Comparison of ENCODE assay signal across 9 mouse cellular contexts in genomic region chr2:153611241-153611630, GRCm38 (mm10). TPM values are rescaled to one million over a fixed set of nuclear protein-coding genes. Genes with fewer than 3 reads are reported as not detected.
A peak's percentile ranks its signal among the peaks of the same experiment; 100 is the strongest.
DNase-seq lines count a peak whose midpoint lies in the region; ATAC-seq lines count a peak whose summit lies in the region.
"Had no signal": no experiment of that assay in that cellular context is flagged by ENCODE, and none has a peak within 500 bp of the region (broad histone marks: within the 10 kb centered on the region; RNA-seq: fewer than 3 reads in every experiment).

No protein-coding gene starts in this region.

- no peaks in the 10 kb centered on the region for H3K36me3 ChIP-seq in lung, embryonic 15.5 days
- peaks cover 4% of the 10 kb centered on the region; the same call in 1 of the 2 replicates for H3K36me3 ChIP-seq in forebrain, embryonic 14.5 days (ENCODE audit: control insufficient read depth, insufficient read depth, low read length)
- 0 out of 2 replicates have a peak, but pooled peaks cover 8% of the 10 kb centered on the region for H3K36me3 ChIP-seq in limb, embryonic 15.5 days
- no peaks in the 10 kb centered on the region for H3K36me3 ChIP-seq in stomach, embryonic 14.5 days (ENCODE audit: control insufficient read depth, insufficient read depth, low read length)

- DNase-seq in lung, postnatal 14 days = no peak
- no peak for DNase-seq in forebrain, embryonic 14.5 days (ENCODE audit: low spot score)
- DNase-seq in urinary bladder, postnatal 14 days (ENCODE audit: low spot score) = no peak
- no peak for DNase-seq in kidney, postnatal 36 days
- DNase-seq in urinary bladder, postnatal 4 days (ENCODE audit: low spot score in 2 of 2) = no peak
- DNase-seq: spleen, adult 18-20 months had no signal

- H3K4me2 ChIP-seq in lung, embryonic 15.5 days = no peak overlapping the region
- H3K4me2 ChIP-seq in forebrain, embryonic 14.5 days (ENCODE audit: low read length) = no peak overlapping the region
- no peak overlapping the region for H3K4me2 ChIP-seq in limb, embryonic 15.5 days
- H3K4me2 ChIP-seq in stomach, embryonic 14.5 days (replicated peaks; ENCODE audit: low read depth, low read length) = no peak overlapping the region

- 52% methylated on average over 7 of the region's 7 CpGs for WGBS in lung, embryonic 15.5 days
- 72% methylated on average over 7 of the region's 7 CpGs for WGBS in forebrain, embryonic 14.5 days
- 70% methylated on average over 7 of the region's 7 CpGs for WGBS in limb, embryonic 15.5 days
- WGBS in stomach, embryonic 14.5 days = 67% methylated on average over 7 of the region's 7 CpGs

- no peak for ATAC-seq in lung, embryonic 15.5 days (ENCODE audit: borderline replicate concordance, extremely low read depth, low FRiP score, low TSS enrichment)
- no peak for ATAC-seq in forebrain, embryonic 14.5 days
- no peak for ATAC-seq in limb, embryonic 15.5 days (ENCODE audit: insufficient number of reproducible peaks, low FRiP score, low TSS enrichment, low read depth)
- no peak for ATAC-seq in stomach, embryonic 14.5 days (ENCODE audit: insufficient number of reproducible peaks, insufficient read depth, low FRiP score, low read depth)

- no peaks in the 10 kb centered on the region for H3K27me3 ChIP-seq in lung, embryonic 15.5 days
- H3K27me3 ChIP-seq in forebrain, embryonic 14.5 days (replicated peaks; ENCODE audit: control insufficient read depth, insufficient read depth, low read length) = no peaks in the 10 kb centered on the region
- no peaks in the 10 kb centered on the region for H3K27me3 ChIP-seq in limb, embryonic 15.5 days
- no peaks in the 10 kb centered on the region for H3K27me3 ChIP-seq in stomach, embryonic 14.5 days (ENCODE audit: control insufficient read depth, insufficient read depth, low read length)

- peaks cover 47% of the 10 kb centered on the region for H3K4me1 ChIP-seq in lung, embryonic 15.5 days
- peaks cover 16% of the 10 kb centered on the region for H3K4me1 ChIP-seq in forebrain, embryonic 14.5 days (ENCODE audit: control insufficient read depth, insufficient read depth, low read length)
- peaks cover 44% of the 10 kb centered on the region for H3K4me1 ChIP-seq in limb, embryonic 15.5 days
- peaks cover 9% of the 10 kb centered on the region; the same call in 1 of the 2 replicates for H3K4me1 ChIP-seq in stomach, embryonic 14.5 days (ENCODE audit: control insufficient read depth, insufficient read depth, low read length)

- peak overlapping the region; percentile 5; the same call in 1 of the 2 replicates for H3K9ac ChIP-seq in lung, embryonic 15.5 days
- H3K9ac ChIP-seq in forebrain, embryonic 14.5 days (ENCODE audit: low read length) = peak overlapping the region; percentile 54
- H3K9ac ChIP-seq in limb, embryonic 15.5 days = no peak overlapping the region
- H3K9ac ChIP-seq in stomach, embryonic 14.5 days (replicated peaks; ENCODE audit: low read depth, low read length) = no peak overlapping the region

- H3K27ac ChIP-seq in lung, embryonic 15.5 days = peak overlapping the region; percentile 86
- H3K27ac ChIP-seq in forebrain, embryonic 14.5 days (ENCODE audit: low read depth, low read length) = peak overlapping the region; percentile 87
- H3K27ac ChIP-seq in limb, embryonic 15.5 days = peak overlapping the region; percentile 76
- peak overlapping the region; percentile 79 for H3K27ac ChIP-seq in stomach, embryonic 14.5 days (ENCODE audit: low read length)

- no peaks in the 10 kb centered on the region for H3K9me3 ChIP-seq in lung, embryonic 15.5 days
- H3K9me3 ChIP-seq in forebrain, embryonic 14.5 days (replicated peaks; ENCODE audit: control insufficient read depth, low read length) = no peaks in the 10 kb centered on the region
- no peaks in the 10 kb centered on the region for H3K9me3 ChIP-seq in limb, embryonic 15.5 days
- no peaks in the 10 kb centered on the region for H3K9me3 ChIP-seq in stomach, embryonic 14.5 days (ENCODE audit: control insufficient read depth, low read depth, low read length)

- H3K4me3 ChIP-seq in lung, embryonic 15.5 days = no peak overlapping the region
- no peak overlapping the region for H3K4me3 ChIP-seq in forebrain, embryonic 14.5 days (ENCODE audit: low read depth, low read length)
- H3K4me3 ChIP-seq in limb, embryonic 15.5 days = no peak overlapping the region
- H3K4me3 ChIP-seq in stomach, embryonic 14.5 days (ENCODE audit: low read depth, low read length) = no peak overlapping the region

RNA-seq across cellular contexts. Expression of gene Commd7, which starts 21.3 kb away (rescaled TPM):
- 83.5 and 84.8 TPM in 2 replicates for polyA plus RNA-seq in lung, embryonic 15.5 days (2015; fragmentation: Nextera tagmentation; extraction: Ambion mirVana)
- polyA plus RNA-seq in forebrain, embryonic 14.5 days (2014; fragmentation: Nextera tagmentation; extraction: Ambion mirVana) = 86.9 and 95.9 TPM in 2 replicates
- polyA plus RNA-seq in limb, embryonic 15.5 days (2015; fragmentation: Nextera tagmentation; extraction: Ambion mirVana) = 78.8 and 83.6 TPM in 2 replicates
- 70.2 and 70.4 TPM in 2 replicates for polyA plus RNA-seq in stomach, embryonic 14.5 days (2014; fragmentation: Nextera tagmentation; extraction: Ambion mirVana)

RNA-seq across cellular contexts. Expression of gene Dnmt3b, which starts 38.0 kb away (rescaled TPM):
- polyA plus RNA-seq in lung, embryonic 15.5 days (2015; fragmentation: Nextera tagmentation; extraction: Ambion mirVana) = 12.3 and 13.0 TPM in 2 replicates
- 3.2 and 3.5 TPM in 2 replicates for polyA plus RNA-seq in forebrain, embryonic 14.5 days (2014; fragmentation: Nextera tagmentation; extraction: Ambion mirVana)
- polyA plus RNA-seq in limb, embryonic 15.5 days (2015; fragmentation: Nextera tagmentation; extraction: Ambion mirVana) = 6.2 and 6.8 TPM in 2 replicates
- 10.6 and 12.8 TPM in 2 replicates for polyA plus RNA-seq in stomach, embryonic 14.5 days (2014; fragmentation: Nextera tagmentation; extraction: Ambion mirVana)

Comparison
In these comparisons a context has a peak if more than half of its experiments do, and no peak if none do; other contexts are left out.
1. H3K9ac ChIP-seq: peak in lung, embryonic 15.5 days (single experiment) and forebrain, embryonic 14.5 days (single experiment); none in limb, embryonic 15.5 days (single experiment) and stomach, embryonic 14.5 days (single experiment).
2. Peak in every context shown above with its lines, with median percentiles within 50 percentile points of each other: H3K27ac ChIP-seq.